Mouse (Mus musculus) embryonic facial prominence, embryonic 14.5 days (tissue): Measurements from ENCODE around the gene Asf1a. TPM values are rescaled to one million over a fixed set of nuclear protein-coding genes. Genes with fewer than 3 reads are reported as not detected.

Source experiments
- ATAC-seq: fragments of 200-750 bp; cut with Nextera tagmentation; 2 replicates; pipeline ENCODE4 v1.8.0; 2017; ENCODE audit warnings: low read depth, moderate number of reproducible peaks, moderate TSS enrichment
- DNase-seq: peaks from one replicate; pipeline ENCODE4 v3.0.0-alpha.2; 2015; ENCODE audit warnings: low spot score
- H3K27ac ChIP-seq: fragments of 300-500 bp; sonication (generic); replicated peaks from 2 replicates; pipeline ENCODE4 v1.5.1; 2014; ENCODE audit warnings: low read depth, mild to moderate bottlenecking, low read length, moderate library complexity
- H3K27me3 ChIP-seq: fragments of 300-500 bp; sonication (generic); replicated peaks from 2 replicates; pipeline ENCODE4 v1.6.1; 2014; ENCODE audit warnings: low read length; ENCODE audit not compliant: control insufficient read depth, insufficient read depth
- H3K36me3 ChIP-seq: fragments of 300-500 bp; sonication (generic); 2 replicates; pipeline ENCODE4 v1.6.1; 2014; ENCODE audit warnings: low read length, mixed read lengths; ENCODE audit not compliant: control insufficient read depth, insufficient read depth
- H3K4me1 ChIP-seq: fragments of 300-500 bp; sonication (generic); 2 replicates; pipeline ENCODE4 v1.6.1; 2014; ENCODE audit warnings: antibody characterized with exemption, low read length; ENCODE audit not compliant: control insufficient read depth, insufficient read depth
- H3K4me2 ChIP-seq: fragments of 300-500 bp; sonication (generic); 2 replicates; pipeline ENCODE4 v1.6.1; 2014; ENCODE audit warnings: low read depth, mild to moderate bottlenecking, low read length, moderate library complexity, mixed read lengths
- H3K4me3 ChIP-seq: fragments of 300-500 bp; sonication (generic); 2 replicates; pipeline ENCODE4 v1.5.1; 2014; ENCODE audit warnings: low read depth, mild to moderate bottlenecking, low read length
- H3K9ac ChIP-seq: fragments of 300-500 bp; sonication (generic); 2 replicates; pipeline ENCODE4 v1.6.1; 2014; ENCODE audit warnings: low read depth, mild to moderate bottlenecking, low read length, moderate library complexity, mixed read lengths
- H3K9me3 ChIP-seq: fragments of 300-500 bp; sonication (generic); 2 replicates; pipeline ENCODE4 v1.6.1; 2016; ENCODE audit warnings: low read length; ENCODE audit not compliant: control insufficient read depth
- WGBS: fragments of 180-500 bp; shearing (Covaris S2); extraction: QIAGEN DNeasy Blood & Tissue Kit; methylation state at CpG from one replicate; pipeline ENCODE4 v1.1.7; 2014; 5-methylcytosine and 5-hydroxymethylcytosine counted together
- polyA plus RNA-seq: library from polyadenylated mRNA; unstranded; fragments of >200 nt; fragmentation: Nextera tagmentation; extraction: Ambion mirVana; gene quantifications from 2 replicates; pipeline ENCODE4 v1.2.1, GENCODE M21; 2014

Gene Asf1a
- polyA plus RNA-seq, 1 experiment from 2014 or later, result 102 TPM

GRCm38 (mm10) chr10:53595744-53596676, 547 bp upstream of the Asf1a start:
- Histone ChIP-seq H3K4me2 (peak overlapping the region; percentile 74), H3K9me3 (no peaks in the 10 kb centered on the region), H3K27me3 (no peaks in the 10 kb centered on the region), H3K36me3 (peaks cover 6% of the 10 kb centered on the region; the same call in 1 of the 2 replicates), H3K4me1 (peaks cover 26% of the 10 kb centered on the region), H3K4me3 (peak overlapping the region; percentile 95), H3K27ac (peak overlapping the region; percentile 99), H3K9ac (peak overlapping the region; percentile 98)
- DNase-seq (peak; percentile 75), ATAC-seq (peak; percentile 94)
- 5% methylated on average over 17 of the region's 27 CpGs for WGBS

GRCm38 (mm10) chr10:53597121-53597881, 744 bp downstream of the Asf1a start:
- peak overlapping the region; percentile 99 for H3K27ac ChIP-seq
- ATAC-seq, result peak; percentile 12
- under 1% methylated on average over 44 of the region's 99 CpGs for WGBS
- no peaks in the 10 kb centered on the region for H3K9me3 ChIP-seq
- peak overlapping the region; percentile 95 for H3K4me3 ChIP-seq
- peaks cover 16% of the 10 kb centered on the region for H3K36me3 ChIP-seq
- peak; percentile 47 for DNase-seq
- H3K27me3 ChIP-seq, result no peaks in the 10 kb centered on the region
- peak overlapping the region; percentile 98 for H3K9ac ChIP-seq
- peaks cover 26% of the 10 kb centered on the region for H3K4me1 ChIP-seq
- peak overlapping the region; percentile 74 for H3K4me2 ChIP-seq

- DNase-seq, result peak; percentile 26
Observed at GRCm38 (mm10) chr10:53598821-53599220, 2.3 kb downstream of the Asf1a start.

GRCm38 (mm10) chr10:53605328-53605727, 8.8 kb downstream of the Asf1a start:
- H3K27ac ChIP-seq, result no peak overlapping the region
- peaks cover 80% of the 10 kb centered on the region for H3K36me3 ChIP-seq
- H3K9me3 ChIP-seq, result no peaks in the 10 kb centered on the region
- H3K4me2 ChIP-seq, result no peak overlapping the region
- no peak for ATAC-seq
- H3K4me1 ChIP-seq, result peaks cover 3% of the 10 kb centered on the region
- 71% methylated on average over 2 of the region's 2 CpGs for WGBS
- no peaks in the 10 kb centered on the region for H3K27me3 ChIP-seq
- H3K9ac ChIP-seq, result no peak overlapping the region
- no peak for DNase-seq
- H3K4me3 ChIP-seq, result no peak overlapping the region

More at GRCm38 (mm10) chr10:53598821-53599220, 2.3 kb downstream of the Asf1a start:
- Histone ChIP-seq H3K36me3 (peaks cover 29% of the 10 kb centered on the region), H3K27ac (no peak overlapping the region), H3K27me3 (no peaks in the 10 kb centered on the region), H3K4me2 (peak overlapping the region; percentile 74), H3K9me3 (no peaks in the 10 kb centered on the region), H3K9ac (no peak overlapping the region), H3K4me1 (peaks cover 26% of the 10 kb centered on the region), H3K4me3 (peak overlapping the region; percentile 95; the same call in 1 of the 2 replicates)
- ATAC-seq, result no peak
- WGBS, result 56% methylated on average over 5 of the region's 5 CpGs

GRCm38 (mm10) chr10:53608274-53608673, 11.7 kb downstream of the Asf1a start:
- no peak overlapping the region for H3K4me3 ChIP-seq
- H3K27ac ChIP-seq, result no peak overlapping the region
- H3K9ac ChIP-seq, result no peak overlapping the region
- H3K36me3 ChIP-seq, result peaks cover 75% of the 10 kb centered on the region
- H3K27me3 ChIP-seq, result no peaks in the 10 kb centered on the region
- H3K4me2 ChIP-seq, result no peak overlapping the region
- H3K9me3 ChIP-seq, result no peaks in the 10 kb centered on the region
- ATAC-seq, result no peak
- 58% methylated on average over 2 of the region's 2 CpGs for WGBS
- DNase-seq, result no peak
- no peaks in the 10 kb centered on the region for H3K4me1 ChIP-seq

- Histone ChIP-seq H3K27ac (no peak overlapping the region), H3K4me3 (no peak overlapping the region), H3K36me3 (peaks cover 69% of the 10 kb centered on the region), H3K4me2 (no peak overlapping the region), H3K9ac (no peak overlapping the region), H3K4me1 (no peaks in the 10 kb centered on the region), H3K9me3 (no peaks in the 10 kb centered on the region), H3K27me3 (no peaks in the 10 kb centered on the region)
- DNase-seq (peak; percentile 13), ATAC-seq (no peak)
- 74% methylated on average over 1 of the region's 1 CpGs for WGBS
Observed at GRCm38 (mm10) chr10:53612172-53612571, 15.6 kb downstream of the Asf1a start.

GRCm38 (mm10) chr10:53613955-53614354, 17.4 kb downstream of the Asf1a start:
- no peak for DNase-seq
- Histone ChIP-seq H3K4me1 (no peaks in the 10 kb centered on the region), H3K4me2 (no peak overlapping the region), H3K9ac (no peak overlapping the region), H3K36me3 (peaks cover 58% of the 10 kb centered on the region), H3K27me3 (no peaks in the 10 kb centered on the region), H3K4me3 (no peak overlapping the region), H3K27ac (no peak overlapping the region), H3K9me3 (no peaks in the 10 kb centered on the region)
- ATAC-seq, result no peak
- 94% methylated on average over 1 of the region's 1 CpGs for WGBS

GRCm38 (mm10) chr10:53615850-53616616, 19.5 kb downstream of the Asf1a start:
- Histone ChIP-seq H3K27me3 (no peaks in the 10 kb centered on the region), H3K36me3 (peaks cover 60% of the 10 kb centered on the region), H3K9ac (no peak overlapping the region)

More at GRCm38 (mm10) chr10:53615850-53616616, 19.5 kb downstream of the Asf1a start:
- Histone ChIP-seq H3K4me2 (no peak overlapping the region), H3K27ac (no peak overlapping the region), H3K4me1 (no peaks in the 10 kb centered on the region), H3K9me3 (no peaks in the 10 kb centered on the region), H3K4me3 (no peak overlapping the region)
- 86% methylated on average over 8 of the region's 8 CpGs for WGBS
- DNase-seq (peak; percentile 7), ATAC-seq (no peak)
